Mouse (Mus musculus): ENCODE measurements around the gene Kidins220. TPM values are rescaled to one million over a fixed set of nuclear protein-coding genes. Genes with fewer than 3 reads are reported as not detected.

Gene Kidins220
- polyA plus RNA-seq, 1 experiment from 2014 or later = 36.7 TPM

- peak overlapping the region; percentile 85 for H3K9ac ChIP-seq (replicated peaks; ENCODE audit: low read length)
- WGBS = under 1% methylated on average over 55 of the region's 59 CpGs
- no peaks in the 10 kb centered on the region for H3K27me3 ChIP-seq (ENCODE audit: insufficient read depth, low read length)
- H3K36me3 ChIP-seq (ENCODE audit: insufficient read depth, low read length) = no peaks in the 10 kb centered on the region
- H3K4me1 ChIP-seq (ENCODE audit: insufficient read depth, low read length) = peaks cover 42% of the 10 kb centered on the region
- ATAC-seq (ENCODE audit: low FRiP score, low TSS enrichment) = no peak
- peak overlapping the region; percentile 100 for H3K27ac ChIP-seq (ENCODE audit: low read length)
- no peaks in the 10 kb centered on the region for H3K9me3 ChIP-seq (ENCODE audit: low read length)
- H3K4me3 ChIP-seq (ENCODE audit: low read length) = peak overlapping the region; percentile 89
- peak overlapping the region; percentile 94 for H3K4me2 ChIP-seq (replicated peaks; ENCODE audit: low read depth, low read length)
Observed at GRCm38 (mm10) chr12:25100411-25101217, 125.9 kb downstream of the Kidins220 start.

- H3K9ac ChIP-seq (replicated peaks; ENCODE audit: low read length) = peak overlapping the region; percentile 85; the same call in 1 of the 2 replicates
Observed at GRCm38 (mm10) chr12:25101389-25101788, 126.7 kb downstream of the Kidins220 start.

GRCm38 (mm10) chr12:25103911-25104310 lies 129.2 kb downstream of the Kidins220 start:
- WGBS = 49% methylated on average over 6 of the region's 6 CpGs
- H3K27ac ChIP-seq (ENCODE audit: low read length) = peak overlapping the region; percentile 62
- H3K9ac ChIP-seq (replicated peaks; ENCODE audit: low read length) = peak overlapping the region; percentile 32; the same call in 1 of the 2 replicates
- no peaks in the 10 kb centered on the region for H3K9me3 ChIP-seq (ENCODE audit: low read length)
- no peak for ATAC-seq (ENCODE audit: low FRiP score, low TSS enrichment)
- H3K27me3 ChIP-seq (ENCODE audit: insufficient read depth, low read length) = no peaks in the 10 kb centered on the region
- H3K36me3 ChIP-seq (ENCODE audit: insufficient read depth, low read length) = no peaks in the 10 kb centered on the region
- no peak overlapping the region for H3K4me2 ChIP-seq (replicated peaks; ENCODE audit: low read depth, low read length)
- H3K4me1 ChIP-seq (ENCODE audit: insufficient read depth, low read length) = peaks cover 26% of the 10 kb centered on the region
- H3K4me3 ChIP-seq (ENCODE audit: low read length) = no peak overlapping the region

More at GRCm38 (mm10) chr12:25101389-25101788, 126.7 kb downstream of the Kidins220 start:
- Histone ChIP-seq H3K4me3 (ENCODE audit: low read length) (peak overlapping the region; percentile 89), H3K9me3 (ENCODE audit: low read length) (no peaks in the 10 kb centered on the region), H3K27me3 (ENCODE audit: insufficient read depth, low read length) (no peaks in the 10 kb centered on the region), H3K4me1 (ENCODE audit: insufficient read depth, low read length) (peaks cover 42% of the 10 kb centered on the region), H3K36me3 (ENCODE audit: insufficient read depth, low read length) (no peaks in the 10 kb centered on the region), H3K4me2 (replicated peaks; ENCODE audit: low read depth, low read length) (peak overlapping the region; percentile 94), H3K27ac (ENCODE audit: low read length) (peak overlapping the region; percentile 100)
- ATAC-seq (ENCODE audit: low FRiP score, low TSS enrichment) = no peak
- 15% methylated on average over 5 of the region's 5 CpGs for WGBS

GRCm38 (mm10) chr12:25104541-25104940 lies 129.8 kb downstream of the Kidins220 start:
- Histone ChIP-seq H3K9me3 (ENCODE audit: low read length) (no peaks in the 10 kb centered on the region), H3K9ac (replicated peaks; ENCODE audit: low read length) (no peak overlapping the region), H3K4me1 (ENCODE audit: insufficient read depth, low read length) (peaks cover 29% of the 10 kb centered on the region), H3K27ac (ENCODE audit: low read length) (no peak overlapping the region), H3K4me2 (replicated peaks; ENCODE audit: low read depth, low read length) (no peak overlapping the region), H3K4me3 (ENCODE audit: low read length) (no peak overlapping the region), H3K27me3 (ENCODE audit: insufficient read depth, low read length) (no peaks in the 10 kb centered on the region), H3K36me3 (ENCODE audit: insufficient read depth, low read length) (no peaks in the 10 kb centered on the region)
- no peak for ATAC-seq (ENCODE audit: low FRiP score, low TSS enrichment)

GRCm38 (mm10) chr12:25108865-25109264 lies 134.1 kb downstream of the Kidins220 start:
- Histone ChIP-seq H3K4me1 (ENCODE audit: insufficient read depth, low read length) (peaks cover 15% of the 10 kb centered on the region), H3K9me3 (ENCODE audit: low read length) (no peaks in the 10 kb centered on the region), H3K36me3 (ENCODE audit: insufficient read depth, low read length) (no peaks in the 10 kb centered on the region), H3K9ac (replicated peaks; ENCODE audit: low read length) (no peak overlapping the region), H3K27ac (ENCODE audit: low read length) (peak overlapping the region; percentile 61; the same call in 1 of the 2 replicates), H3K4me3 (ENCODE audit: low read length) (no peak overlapping the region), H3K27me3 (ENCODE audit: insufficient read depth, low read length) (no peaks in the 10 kb centered on the region), H3K4me2 (replicated peaks; ENCODE audit: low read depth, low read length) (no peak overlapping the region)
- WGBS = 63% methylated on average over 2 of the region's 2 CpGs
- ATAC-seq (ENCODE audit: low FRiP score, low TSS enrichment) = peak; percentile 73

- Histone ChIP-seq H3K9ac (replicated peaks; ENCODE audit: low read length) (no peak overlapping the region), H3K36me3 (ENCODE audit: insufficient read depth, low read length) (no peaks in the 10 kb centered on the region), H3K4me3 (ENCODE audit: low read length) (no peak overlapping the region), H3K4me1 (ENCODE audit: insufficient read depth, low read length) (peaks cover 10% of the 10 kb centered on the region), H3K27me3 (ENCODE audit: insufficient read depth, low read length) (no peaks in the 10 kb centered on the region), H3K27ac (ENCODE audit: low read length) (no peak overlapping the region), H3K9me3 (ENCODE audit: low read length) (no peaks in the 10 kb centered on the region), H3K4me2 (replicated peaks; ENCODE audit: low read depth, low read length) (no peak overlapping the region)
- 57% methylated on average over 7 of the region's 7 CpGs for WGBS
- no peak for ATAC-seq (ENCODE audit: low FRiP score, low TSS enrichment)
Observed at GRCm38 (mm10) chr12:25109971-25110681, 135.4 kb downstream of the Kidins220 start.

- H3K36me3 ChIP-seq (ENCODE audit: insufficient read depth, low read length) = no peaks in the 10 kb centered on the region
Observed at GRCm38 (mm10) chr12:25110682-25111078, 136.0 kb downstream of the Kidins220 start.

More at GRCm38 (mm10) chr12:25110682-25111078, 136.0 kb downstream of the Kidins220 start:
- 69% methylated on average over 7 of the region's 7 CpGs for WGBS
- Histone ChIP-seq H3K4me3 (ENCODE audit: low read length) (no peak overlapping the region), H3K4me2 (replicated peaks; ENCODE audit: low read depth, low read length) (no peak overlapping the region), H3K4me1 (ENCODE audit: insufficient read depth, low read length) (peaks cover 10% of the 10 kb centered on the region), H3K27me3 (ENCODE audit: insufficient read depth, low read length) (no peaks in the 10 kb centered on the region), H3K27ac (ENCODE audit: low read length) (no peak overlapping the region), H3K9ac (replicated peaks; ENCODE audit: low read length) (no peak overlapping the region), H3K9me3 (ENCODE audit: low read length) (no peaks in the 10 kb centered on the region)
- no peak for ATAC-seq (ENCODE audit: low FRiP score, low TSS enrichment)

Other genes starting within 250 kb of the Kidins220 start
- 44.7 and 44.9 TPM in 2 replicates for gene Mboat2, start 144.0 kb upstream of the Kidins220 start, polyA plus RNA-seq (2015; fragmentation: Nextera tagmentation; extraction: Ambion mirVana)
- gene Id2, start 122.2 kb downstream of the Kidins220 start, polyA plus RNA-seq (2015; fragmentation: Nextera tagmentation; extraction: Ambion mirVana) = 474 and 534 TPM in 2 replicates